Mouse (Mus musculus): Measurements from ENCODE around the gene Gkap1.

Gkap1 gene

GRCm38 (mm10) chr13:58261674-58262073 is 13.8 kb downstream of the Gkap1 start:
- DNase-seq: no peak

GRCm38 (mm10) chr13:58253268-58253667 is 22.2 kb downstream of the Gkap1 start:
- DNase-seq: no peak

- no peak for DNase-seq
Observed at GRCm38 (mm10) chr13:58248957-58249356, 26.5 kb downstream of the Gkap1 start.

GRCm38 (mm10) chr13:58236536-58236935 is 39.0 kb downstream of the Gkap1 start:
- no peak for DNase-seq

GRCm38 (mm10) chr13:58232611-58233010 is 42.9 kb downstream of the Gkap1 start:
- DNase-seq: peak; percentile 40

GRCm38 (mm10) chr13:58232070-58232469 is 43.4 kb downstream of the Gkap1 start:
- DNase-seq: no peak

GRCm38 (mm10) chr13:58228624-58229023 is 46.9 kb downstream of the Gkap1 start:
- no peak for DNase-seq

- DNase-seq: no peak
Observed at GRCm38 (mm10) chr13:58225694-58226093, 49.8 kb downstream of the Gkap1 start.

GRCm38 (mm10) chr13:58220206-58220605 is 55.3 kb downstream of the Gkap1 start:
- no peak for DNase-seq

- no peak for DNase-seq
Observed at GRCm38 (mm10) chr13:58217536-58217935, 58.0 kb downstream of the Gkap1 start.

GRCm38 (mm10) chr13:58216395-58216794 is 59.1 kb downstream of the Gkap1 start:
- no peak for DNase-seq

- peak; percentile 90 for DNase-seq
Observed at GRCm38 (mm10) chr13:58215592-58216341, 59.7 kb downstream of the Gkap1 start, which contains the start of gene Ubqln1. Gene Ubqln1 (minus strand): TSS chr13:58215653.

GRCm38 (mm10) chr13:58215253-58215591 is 60.3 kb downstream of the Gkap1 start:
- DNase-seq: no peak

GRCm38 (mm10) chr13:58214346-58215252 is 60.9 kb downstream of the Gkap1 start:
- peak; percentile 18 for DNase-seq

- DNase-seq: peak; percentile 12
Observed at GRCm38 (mm10) chr13:58213801-58214200, 61.7 kb downstream of the Gkap1 start.

GRCm38 (mm10) chr13:58212530-58212929 is 63.0 kb downstream of the Gkap1 start:
- no peak for DNase-seq

GRCm38 (mm10) chr13:58210441-58210840 is 65.1 kb downstream of the Gkap1 start:
- DNase-seq: no peak

- DNase-seq: no peak
Observed at GRCm38 (mm10) chr13:58206084-58206483, 69.4 kb downstream of the Gkap1 start.

- no peak for DNase-seq
Observed at GRCm38 (mm10) chr13:58204986-58205385, 70.5 kb downstream of the Gkap1 start.

- no peak for DNase-seq
Observed at GRCm38 (mm10) chr13:58204202-58204601, 71.3 kb downstream of the Gkap1 start.

GRCm38 (mm10) chr13:58202903-58203302 is 72.6 kb downstream of the Gkap1 start:
- DNase-seq: no peak

GRCm38 (mm10) chr13:58201908-58202307 is 73.6 kb downstream of the Gkap1 start:
- DNase-seq: no peak

GRCm38 (mm10) chr13:58201343-58201742 is 74.2 kb downstream of the Gkap1 start:
- no peak for DNase-seq

Measured in thymus, postnatal 25 days (tissue).